Mouse (Mus musculus) G1E (cell line): Measurements from ENCODE around the gene Fut8. TPM values are rescaled to one million over a fixed set of nuclear protein-coding genes. Genes with fewer than 3 reads are reported as not detected.

Experiments used
- ATAC-seq: 2 replicates; pipeline ENCODE4 v1.8.0; 2016; ENCODE audit warnings: mild to moderate bottlenecking; ENCODE audit not compliant: insufficient number of reproducible peaks, poor library complexity, low FRiP score, severe bottlenecking; ENCODE audit errors: extremely low read depth
- DNase-seq: peaks from one replicate; pipeline ENCODE4 v3.0.0; 2012; ENCODE audit warnings: low spot score
- H3K27me3 ChIP-seq: 2 replicates; pipeline ENCODE4 v1.6.1; 2012; ENCODE audit warnings: mild to moderate bottlenecking, low read length, inconsistent platforms; ENCODE audit not compliant: insufficient read depth
- H3K36me3 ChIP-seq: replicated peaks from 2 replicates; pipeline ENCODE3; 2012; ENCODE audit warnings: mild to moderate bottlenecking, inconsistent platforms
- H3K4me1 ChIP-seq: 2 replicates; pipeline ENCODE4 v1.6.1; 2012; ENCODE audit warnings: low read depth, low read length, inconsistent platforms, mixed read lengths; ENCODE audit not compliant: insufficient read depth
- H3K4me3 ChIP-seq: 2 replicates; pipeline ENCODE4 v1.5.1; 2012; ENCODE audit warnings: low read depth, mild to moderate bottlenecking, inconsistent platforms, low read length, moderate library complexity, mixed read lengths
- H3K9me3 ChIP-seq: replicated peaks from 2 replicates; pipeline ENCODE4 v1.6.1; 2012; ENCODE audit warnings: inconsistent platforms
- CTCF ChIP-seq: IDR thresholded peaks from 2 replicates; pipeline ENCODE4 v1.5.1; 2012; ENCODE audit warnings: low read depth, low read length, inconsistent platforms, mixed read lengths
- GATA1 ChIP-seq: IDR thresholded peaks from 2 replicates; pipeline ENCODE4 v1.6.1; 2012; ENCODE audit warnings: borderline replicate concordance, low read length, inconsistent platforms, mixed read lengths
- GATA2 ChIP-seq: IDR thresholded peaks from 2 replicates; pipeline ENCODE4 v1.6.1; 2012; ENCODE audit warnings: low read depth, low read length, inconsistent platforms, borderline replicate concordance
- POLR2AphosphoS5 ChIP-seq: IDR thresholded peaks from 2 replicates; pipeline ENCODE4 v1.6.1; 2012; ENCODE audit warnings: low read depth, low read length, inconsistent platforms; ENCODE audit not compliant: insufficient replicate concordance
- TAL1 ChIP-seq: conservative IDR thresholded peaks from 2 replicates; pipeline ENCODE4 v1.6.1; 2012; ENCODE audit warnings: low read depth, low read length, inconsistent platforms, mixed read lengths
- polyA plus RNA-seq: library from polyadenylated mRNA; stranded (reverse); fragments of >175 nt; gene quantifications from 2 replicates; pipeline ENCODE4 v1.2.3, GENCODE M21; 2012
- total RNA-seq, 2 experiments: library from RNA; stranded (forward) in 1 of 2; stranded (reverse) in 1 of 2; fragments of 200-1000 nt in 1 of 2; fragments of >200 nt in 1 of 2; fragmentation: Nextera tagmentation in 1 of 2; gene quantifications; 2 replicates each; pipeline ENCODE4 v1.2.3; 2014 to 2017

Fut8 gene
- total and polyA plus RNA-seq, 3 experiments, result 35.8 to 447 (median 251) TPM

- Histone ChIP-seq H3K4me3 (no peak overlapping the region), H3K27me3 (no peaks in the 10 kb centered on the region; the same call in 1 of the 2 replicates), H3K9me3 (no peaks in the 10 kb centered on the region), H3K4me1 (no peaks in the 10 kb centered on the region), H3K36me3 (peaks cover 31% of the 10 kb centered on the region)
- TF ChIP-seq CTCF (no peak), TAL1 (no peak), GATA2 (no peak), GATA1 (no peak), POLR2AphosphoS5 (no peak)
- ATAC-seq (no peak), DNase-seq (no peak)
These were observed 242.0 kb downstream of the Fut8 start for GRCm38 (mm10) chr12:77479931-77480330.

GRCm38 (mm10) chr12:77481153-77481552, 243.2 kb downstream of the Fut8 start:
- Histone ChIP-seq H3K36me3 (peaks cover 23% of the 10 kb centered on the region), H3K9me3 (no peaks in the 10 kb centered on the region), H3K4me3 (no peak overlapping the region), H3K4me1 (no peaks in the 10 kb centered on the region), H3K27me3 (peaks cover 8% of the 10 kb centered on the region)
- ATAC-seq (no peak), DNase-seq (no peak)
- TF ChIP-seq GATA2 (no peak), POLR2AphosphoS5 (no peak), GATA1 (no peak), CTCF (no peak), TAL1 (no peak)

- no peak; the same call in 1 of the 2 replicates for TF ChIP-seq POLR2AphosphoS5
- H3K36me3 ChIP-seq, result peaks cover 16% of the 10 kb centered on the region
- H3K27me3 ChIP-seq, result peaks cover 8% of the 10 kb centered on the region
- ATAC-seq (no peak), DNase-seq (no peak)
- no peaks in the 10 kb centered on the region for H3K4me1 ChIP-seq
- H3K9me3 ChIP-seq, result no peaks in the 10 kb centered on the region
- no peak overlapping the region for H3K4me3 ChIP-seq
These were observed 243.9 kb downstream of the Fut8 start for GRCm38 (mm10) chr12:77481799-77482198.

- no peaks in the 10 kb centered on the region for H3K9me3 ChIP-seq
- no peak overlapping the region for H3K4me3 ChIP-seq
- H3K27me3 ChIP-seq, result peaks cover 19% of the 10 kb centered on the region
- peaks cover 5% of the 10 kb centered on the region for H3K36me3 ChIP-seq
- H3K4me1 ChIP-seq, result no peaks in the 10 kb centered on the region
- no peak for DNase-seq
- no peak for ATAC-seq
- TF ChIP-seq CTCF, result no peak
- TF ChIP-seq GATA2, result no peak
- TF ChIP-seq TAL1, result no peak
- no peak for TF ChIP-seq POLR2AphosphoS5
These were observed 245.4 kb downstream of the Fut8 start for GRCm38 (mm10) chr12:77483180-77483855.

- no peak overlapping the region for H3K4me3 ChIP-seq
- ATAC-seq, result no peak
- TF ChIP-seq GATA1, result no peak
- no peak for TF ChIP-seq GATA2
- TF ChIP-seq POLR2AphosphoS5, result no peak
- TF ChIP-seq TAL1, result no peak
- TF ChIP-seq CTCF, result no peak
- DNase-seq, result no peak
- H3K27me3 ChIP-seq, result peaks cover 26% of the 10 kb centered on the region
- H3K9me3 ChIP-seq, result no peaks in the 10 kb centered on the region
- peaks cover 3% of the 10 kb centered on the region for H3K36me3 ChIP-seq
- no peaks in the 10 kb centered on the region for H3K4me1 ChIP-seq
These were observed 246.8 kb downstream of the Fut8 start for GRCm38 (mm10) chr12:77484761-77485160.

GRCm38 (mm10) chr12:77491478-77491877, 253.6 kb downstream of the Fut8 start:
- ATAC-seq (no peak), DNase-seq (no peak)
- peaks cover 41% of the 10 kb centered on the region for H3K27me3 ChIP-seq
- TF ChIP-seq GATA1 (no peak), CTCF (no peak), TAL1 (no peak), POLR2AphosphoS5 (no peak), GATA2 (no peak)
- no peaks in the 10 kb centered on the region for H3K4me1 ChIP-seq
- no peak overlapping the region for H3K4me3 ChIP-seq
- H3K36me3 ChIP-seq, result no peaks in the 10 kb centered on the region
- no peaks in the 10 kb centered on the region for H3K9me3 ChIP-seq

- Histone ChIP-seq H3K27me3 (peaks cover 47% of the 10 kb centered on the region), H3K36me3 (no peaks in the 10 kb centered on the region), H3K4me1 (no peaks in the 10 kb centered on the region), H3K4me3 (no peak overlapping the region), H3K9me3 (no peaks in the 10 kb centered on the region)
- DNase-seq (no peak), ATAC-seq (no peak)
- TF ChIP-seq TAL1 (no peak), GATA2 (no peak), GATA1 (no peak), POLR2AphosphoS5 (no peak), CTCF (no peak)
These were observed 257.9 kb downstream of the Fut8 start for GRCm38 (mm10) chr12:77495781-77496180.
